Mouse (Mus musculus) limb, embryonic 13.5 days (tissue): ENCODE data around the gene Upk3a. TPM values are rescaled to one million over a fixed set of nuclear protein-coding genes. Genes with fewer than 3 reads are reported as not detected.

Experiments used
- ATAC-seq: fragments of 200-750 bp; cut with Nextera tagmentation; 2 replicates; pipeline ENCODE4 v1.8.0; 2017; ENCODE audit warnings: low read depth, moderate number of reproducible peaks, moderate TSS enrichment; ENCODE audit not compliant: low FRiP score
- H3K27ac ChIP-seq: fragments of 300-500 bp; sonication (generic); 2 replicates; pipeline ENCODE4 v1.5.1; 2015; ENCODE audit warnings: inconsistent platforms, mild to moderate bottlenecking, moderate library complexity
- H3K27me3 ChIP-seq: fragments of 300-500 bp; sonication (generic); 2 replicates; pipeline ENCODE4 v1.6.1; 2015; ENCODE audit warnings: mild to moderate bottlenecking, inconsistent platforms
- H3K36me3 ChIP-seq: fragments of 300-500 bp; sonication (generic); 2 replicates; pipeline ENCODE4 v1.6.1; 2015; ENCODE audit warnings: inconsistent platforms, mild to moderate bottlenecking, moderate library complexity
- H3K4me1 ChIP-seq: fragments of 300-500 bp; sonication (generic); 2 replicates; pipeline ENCODE4 v1.6.1; 2015; ENCODE audit warnings: inconsistent platforms
- H3K4me2 ChIP-seq: fragments of 300-500 bp; sonication (generic); replicated peaks from 2 replicates; pipeline ENCODE4 v1.6.1; 2015; ENCODE audit warnings: inconsistent platforms, mild to moderate bottlenecking, moderate library complexity
- H3K4me3 ChIP-seq: fragments of 300-500 bp; sonication (generic); 2 replicates; pipeline ENCODE4 v1.5.1; 2015; ENCODE audit warnings: moderate library complexity, mild to moderate bottlenecking, inconsistent platforms
- H3K9ac ChIP-seq: fragments of 300-500 bp; sonication (generic); 2 replicates; pipeline ENCODE4 v1.6.1; 2015; ENCODE audit warnings: mild to moderate bottlenecking, inconsistent platforms
- H3K9me3 ChIP-seq: fragments of 300-500 bp; sonication (generic); 2 replicates; pipeline ENCODE4 v1.6.1; 2016; ENCODE audit warnings: inconsistent platforms
- WGBS: fragments of 180-500 bp; shearing (Covaris S2); methylation state at CpG from one replicate; pipeline ENCODE4 v1.1.7; 2015; 5-methylcytosine and 5-hydroxymethylcytosine counted together
- polyA plus RNA-seq: library from polyadenylated mRNA; unstranded; fragments of >200 nt; fragmentation: Nextera tagmentation; extraction: Ambion mirVana; gene quantifications from 2 replicates; pipeline ENCODE4 v1.2.1, GENCODE M21; 2015

The Upk3a gene
- polyA plus RNA-seq, 1 experiment from 2014 or later, result not detected

- H3K9me3 ChIP-seq, result no peaks in the 10 kb centered on the region
- H3K27ac ChIP-seq, result peak overlapping the region; percentile 28; the same call in 1 of the 2 replicates
- 1% methylated on average over 53 of the region's 53 CpGs for WGBS
- peak; percentile 28; the same call in 1 of the 2 replicates for ATAC-seq
- H3K9ac ChIP-seq, result peak overlapping the region; percentile 91
- H3K27me3 ChIP-seq, result peaks cover 6% of the 10 kb centered on the region; the same call in 1 of the 2 replicates
- H3K4me3 ChIP-seq, result peak overlapping the region; percentile 82
- peaks cover 37% of the 10 kb centered on the region for H3K4me1 ChIP-seq
- peak overlapping the region; percentile 94 for H3K4me2 ChIP-seq
- H3K36me3 ChIP-seq, result no peaks in the 10 kb centered on the region; the same call in 1 of the 2 replicates
Measured at GRCm38 (mm10) chr15:84987020-84987815, 29.7 kb upstream of the Upk3a start.

- 2% methylated on average over 43 of the region's 59 CpGs for WGBS
- H3K36me3 ChIP-seq, result no peaks in the 10 kb centered on the region; the same call in 1 of the 2 replicates
- ATAC-seq, result peak; percentile 93
- H3K27ac ChIP-seq, result peak within 1 kb of the TSS; percentile 28; the same call in 1 of the 2 replicates
- peaks cover 6% of the 10 kb centered on the region; the same call in 1 of the 2 replicates for H3K27me3 ChIP-seq
- H3K9ac ChIP-seq, result peak within 1 kb of the TSS; percentile 91
- peak within 1 kb of the TSS; percentile 82 for H3K4me3 ChIP-seq
- H3K4me1 ChIP-seq, result peaks cover 36% of the 10 kb centered on the region
- H3K9me3 ChIP-seq, result no peaks in the 10 kb centered on the region
- peak within 1 kb of the TSS; percentile 94 for H3K4me2 ChIP-seq
Measured at GRCm38 (mm10) chr15:84987874-84988825, 28.8 kb upstream of the Upk3a start, which contains the start of gene 5031439G07Rik. Gene 5031439G07Rik (minus strand): TSS chr15:84988551.

DNA sequence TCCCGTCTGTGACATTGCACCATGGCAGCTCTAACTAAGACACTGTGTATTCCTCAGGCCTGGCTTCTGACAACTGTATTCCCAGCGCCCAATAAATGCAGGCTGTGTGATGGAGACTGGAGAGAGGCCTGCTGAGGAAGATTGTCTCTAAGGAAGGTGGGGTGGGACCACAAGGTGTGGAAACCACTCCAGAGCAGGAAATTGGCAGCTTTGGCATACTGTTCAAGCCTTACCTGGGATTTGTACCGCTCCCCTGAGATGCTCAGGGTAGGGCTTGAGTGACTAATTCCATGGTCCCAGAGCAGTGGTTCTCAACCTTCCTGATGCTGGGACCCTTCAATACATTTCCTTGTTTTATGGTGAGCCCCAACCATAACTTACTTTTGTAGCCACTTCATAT is 27.8 kb upstream of the Upk3a start:
- Histone ChIP-seq H3K4me2 (no peak overlapping the region), H3K27me3 (peaks cover 6% of the 10 kb centered on the region; the same call in 1 of the 2 replicates), H3K4me3 (no peak overlapping the region), H3K36me3 (no peaks in the 10 kb centered on the region), H3K4me1 (peaks cover 26% of the 10 kb centered on the region), H3K9ac (no peak overlapping the region), H3K27ac (no peak overlapping the region), H3K9me3 (no peaks in the 10 kb centered on the region)
- ATAC-seq, result no peak
- 61% methylated on average over 3 of the region's 3 CpGs for WGBS

- Histone ChIP-seq H3K9me3 (no peaks in the 10 kb centered on the region), H3K4me2 (no peak overlapping the region), H3K27me3 (peaks cover 6% of the 10 kb centered on the region), H3K4me1 (peaks cover 26% of the 10 kb centered on the region), H3K27ac (no peak overlapping the region), H3K36me3 (no peaks in the 10 kb centered on the region), H3K9ac (no peak overlapping the region), H3K4me3 (no peak overlapping the region)
- ATAC-seq, result no peak
- WGBS, result 77% methylated on average over 7 of the region's 7 CpGs
Measured at GRCm38 (mm10) chr15:84989771-84990170, 27.2 kb upstream of the Upk3a start.

- no peaks in the 10 kb centered on the region for H3K9me3 ChIP-seq
- H3K36me3 ChIP-seq, result no peaks in the 10 kb centered on the region
- ATAC-seq, result no peak
- H3K4me2 ChIP-seq, result no peak overlapping the region
- no peak overlapping the region for H3K27ac ChIP-seq
- H3K9ac ChIP-seq, result no peak overlapping the region
- H3K4me1 ChIP-seq, result no peaks in the 10 kb centered on the region
- H3K4me3 ChIP-seq, result no peak overlapping the region
- H3K27me3 ChIP-seq, result no peaks in the 10 kb centered on the region; the same call in 1 of the 2 replicates
- WGBS, result 23% methylated on average over 6 of the region's 6 CpGs
Measured at GRCm38 (mm10) chr15:84994498-84994897, 22.4 kb upstream of the Upk3a start.

DNA sequence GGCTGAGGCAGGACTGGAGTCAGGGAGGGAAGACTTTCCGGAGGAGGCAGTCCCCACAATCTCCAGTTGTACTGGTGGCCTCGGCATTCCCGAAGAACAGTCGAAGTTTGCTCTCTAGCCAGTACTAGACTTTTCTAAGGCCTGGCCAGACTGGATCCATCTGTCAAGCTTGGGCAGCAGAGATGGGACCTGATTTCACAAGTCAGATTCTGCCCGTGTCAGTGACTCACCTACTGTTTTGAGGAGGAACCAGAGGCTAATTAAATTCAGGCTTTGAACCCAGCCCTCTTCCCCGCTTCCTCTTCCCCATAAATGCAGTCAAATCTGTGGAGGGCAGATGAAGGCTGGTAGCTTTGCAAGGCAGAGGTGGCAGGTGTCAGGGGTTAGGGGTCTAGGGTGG is 21.9 kb upstream of the Upk3a start:
- Histone ChIP-seq H3K4me3 (no peak overlapping the region), H3K9ac (no peak overlapping the region), H3K27me3 (no peaks in the 10 kb centered on the region; the same call in 1 of the 2 replicates), H3K4me1 (no peaks in the 10 kb centered on the region), H3K27ac (no peak overlapping the region), H3K9me3 (no peaks in the 10 kb centered on the region), H3K36me3 (no peaks in the 10 kb centered on the region), H3K4me2 (no peak overlapping the region)
- WGBS, result 24% methylated on average over 6 of the region's 6 CpGs
- ATAC-seq, result no peak

GRCm38 (mm10) chr15:84995967-84996366 is 21.0 kb upstream of the Upk3a start:
- Histone ChIP-seq H3K4me2 (no peak overlapping the region), H3K4me1 (no peaks in the 10 kb centered on the region), H3K27ac (no peak overlapping the region), H3K9ac (no peak overlapping the region), H3K9me3 (no peaks in the 10 kb centered on the region), H3K36me3 (no peaks in the 10 kb centered on the region), H3K27me3 (peaks cover 5% of the 10 kb centered on the region; the same call in 1 of the 2 replicates), H3K4me3 (no peak overlapping the region)
- 10% methylated on average over 1 of the region's 1 CpGs for WGBS
- no peak for ATAC-seq

DNA sequence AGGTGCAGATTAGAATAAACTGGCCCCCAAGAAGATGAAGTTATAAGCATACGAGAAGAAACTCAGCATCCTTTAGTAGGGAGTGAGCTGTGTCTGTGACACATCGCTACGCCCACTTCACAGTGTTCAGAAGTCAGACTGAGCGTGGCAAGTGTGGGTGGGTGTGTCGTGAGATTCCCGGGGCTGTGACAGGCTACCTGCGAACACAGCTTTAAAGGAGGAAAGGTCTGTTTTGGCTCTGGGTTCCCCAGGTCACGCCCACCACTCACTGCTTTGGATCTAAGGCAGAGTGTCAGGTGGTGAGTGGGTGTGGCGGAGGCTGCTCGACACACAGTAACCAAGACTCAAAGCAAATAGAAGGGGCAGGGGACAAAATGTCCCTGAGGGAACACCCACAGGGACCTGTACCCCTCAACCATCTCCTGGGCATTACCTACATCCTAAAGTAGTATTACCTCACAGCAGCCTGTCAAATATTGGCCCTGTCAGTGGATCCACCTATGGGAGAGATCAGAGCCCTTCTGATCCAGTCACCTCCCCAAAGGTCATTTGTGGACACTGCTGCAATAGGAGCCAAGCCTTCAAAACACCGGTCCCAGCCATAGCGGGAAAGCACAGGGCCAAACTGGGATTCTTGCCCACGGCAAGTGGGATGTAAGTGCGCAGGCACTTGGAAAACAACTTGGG is 19.0 kb upstream of the Upk3a start:
- H3K4me1 ChIP-seq, result no peaks in the 10 kb centered on the region
- no peak overlapping the region for H3K4me3 ChIP-seq
- H3K36me3 ChIP-seq, result no peaks in the 10 kb centered on the region
- peaks cover 6% of the 10 kb centered on the region; the same call in 1 of the 2 replicates for H3K27me3 ChIP-seq
- H3K9ac ChIP-seq, result no peak overlapping the region
- 64% methylated on average over 14 of the region's 14 CpGs for WGBS
- ATAC-seq, result no peak
- no peak overlapping the region for H3K4me2 ChIP-seq
- no peak overlapping the region for H3K27ac ChIP-seq
- H3K9me3 ChIP-seq, result no peaks in the 10 kb centered on the region

DNA sequence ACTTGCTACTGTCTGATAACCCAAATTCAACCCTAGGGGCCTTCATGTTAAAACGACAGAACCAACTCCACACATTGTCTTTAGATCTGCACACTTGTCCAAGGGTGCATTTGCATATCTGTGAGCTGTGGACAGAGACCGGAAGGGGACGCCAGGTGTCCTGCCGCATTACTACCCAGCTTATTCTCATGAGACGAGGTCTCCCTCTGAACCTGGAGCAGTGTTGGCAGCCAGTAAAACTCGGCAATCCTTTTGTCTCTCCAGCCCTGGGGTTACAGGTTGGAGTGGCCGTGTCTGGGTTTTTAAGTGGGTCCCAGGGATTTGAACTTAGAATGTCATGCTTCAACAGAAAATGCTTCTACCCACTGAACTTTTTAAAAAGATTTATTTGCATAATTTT is 17.0 kb upstream of the Upk3a start:
- Histone ChIP-seq H3K4me2 (no peak overlapping the region), H3K9ac (no peak overlapping the region), H3K27ac (no peak overlapping the region), H3K36me3 (no peaks in the 10 kb centered on the region), H3K4me1 (no peaks in the 10 kb centered on the region), H3K9me3 (no peaks in the 10 kb centered on the region), H3K27me3 (0 out of 2 replicates have a peak, but pooled peaks cover 6% of the 10 kb centered on the region), H3K4me3 (no peak overlapping the region)
- no peak for ATAC-seq
- WGBS, result 67% methylated on average over 7 of the region's 7 CpGs

- Histone ChIP-seq H3K4me2 (0 out of 2 replicates have a peak overlapping the region, but pooled peaks have one; percentile 14), H3K36me3 (no peaks in the 10 kb centered on the region), H3K27me3 (0 out of 2 replicates have a peak, but pooled peaks cover 6% of the 10 kb centered on the region), H3K4me3 (no peak overlapping the region), H3K4me1 (no peaks in the 10 kb centered on the region), H3K9ac (no peak overlapping the region), H3K27ac (no peak overlapping the region), H3K9me3 (no peaks in the 10 kb centered on the region)
- ATAC-seq, result 0 out of 2 replicates have a peak, but pooled peaks have one; percentile 78
- 19% methylated on average over 29 of the region's 29 CpGs for WGBS
Measured at GRCm38 (mm10) chr15:85000984-85001982, 15.7 kb upstream of the Upk3a start.
